7 mouse cellular contexts compared by ENCODE assay signal in genomic region chr1:154150167-154150851, GRCm38 (mm10). TPM values are rescaled to one million over a fixed set of nuclear protein-coding genes. Genes with fewer than 3 reads are reported as not detected.
A peak's percentile ranks its signal among the peaks of the same experiment; 100 is the strongest.
DNase-seq lines count a peak whose midpoint lies in the region; ATAC-seq lines count a peak whose summit lies in the region.

No protein-coding gene starts in this region.

- no peak overlapping the region for H3K4me3 ChIP-seq in forebrain, embryonic 13.5 days
- H3K4me3 ChIP-seq in heart, embryonic 16.5 days (ENCODE audit: low read length): no peak overlapping the region
- H3K4me3 ChIP-seq in liver, embryonic 11.5 days (ENCODE audit: low read depth, low read length): no peak overlapping the region
- H3K4me3 ChIP-seq in neural tube, embryonic 15.5 days (replicated peaks): no peak overlapping the region

- 33% methylated on average over 8 of the region's 8 CpGs for WGBS in forebrain, embryonic 13.5 days
- WGBS in heart, embryonic 16.5 days: 22% methylated on average over 8 of the region's 8 CpGs
- WGBS in liver, embryonic 11.5 days: 39% methylated on average over 8 of the region's 8 CpGs
- 18% methylated on average over 8 of the region's 8 CpGs for WGBS in neural tube, embryonic 15.5 days

- 0 out of 2 replicates have a peak overlapping the region, but pooled peaks have one; percentile 1 for H3K4me2 ChIP-seq in forebrain, embryonic 13.5 days
- H3K4me2 ChIP-seq in heart, embryonic 16.5 days (ENCODE audit: low read depth, low read length): 0 out of 2 replicates have a peak overlapping the region, but pooled peaks have one; percentile 13
- H3K4me2 ChIP-seq in liver, embryonic 11.5 days: peak overlapping the region; percentile 26; the same call in 1 of the 2 replicates
- H3K4me2 ChIP-seq in neural tube, embryonic 15.5 days: peak overlapping the region; percentile 15; the same call in 1 of the 2 replicates

- peak; percentile 76 for DNase-seq in cerebellum, adult 11-12 months
- DNase-seq in kidney, postnatal 25 days: peak; percentile 88 to 97
- DNase-seq in liver, embryonic 11.5 days (ENCODE audit: low spot score): peak; percentile 38
- DNase-seq in urinary bladder, postnatal 14 days (ENCODE audit: low spot score): peak; percentile 85

- no peaks in the 10 kb centered on the region for H3K36me3 ChIP-seq in forebrain, embryonic 13.5 days (ENCODE audit: poor library complexity, severe bottlenecking)
- H3K36me3 ChIP-seq in heart, embryonic 16.5 days (ENCODE audit: control insufficient read depth, insufficient read depth): no peaks in the 10 kb centered on the region
- H3K36me3 ChIP-seq in liver, embryonic 11.5 days (ENCODE audit: control insufficient read depth, insufficient read depth, low read length): no peaks in the 10 kb centered on the region
- no peaks in the 10 kb centered on the region for H3K36me3 ChIP-seq in neural tube, embryonic 15.5 days

- H3K9me3 ChIP-seq in forebrain, embryonic 13.5 days (replicated peaks): no peaks in the 10 kb centered on the region
- H3K9me3 ChIP-seq in heart, embryonic 16.5 days (replicated peaks; ENCODE audit: control insufficient read depth, low read length): no peaks in the 10 kb centered on the region
- no peaks in the 10 kb centered on the region for H3K9me3 ChIP-seq in liver, embryonic 11.5 days (ENCODE audit: control insufficient read depth, low read length)
- no peaks in the 10 kb centered on the region for H3K9me3 ChIP-seq in neural tube, embryonic 15.5 days (replicated peaks)

- H3K4me1 ChIP-seq in forebrain, embryonic 13.5 days: peaks cover 10% of the 10 kb centered on the region
- peaks cover 10% of the 10 kb centered on the region for H3K4me1 ChIP-seq in heart, embryonic 16.5 days (ENCODE audit: control insufficient read depth, insufficient read depth, low read length)
- H3K4me1 ChIP-seq in liver, embryonic 11.5 days (replicated peaks; ENCODE audit: control insufficient read depth, insufficient read depth, low read length): no peaks in the 10 kb centered on the region; the same call in 1 of the 2 replicates
- H3K4me1 ChIP-seq in neural tube, embryonic 15.5 days: peaks cover 15% of the 10 kb centered on the region

- H3K9ac ChIP-seq in forebrain, embryonic 13.5 days: peak overlapping the region; percentile 26; the same call in 1 of the 2 replicates
- no peak overlapping the region for H3K9ac ChIP-seq in heart, embryonic 16.5 days (ENCODE audit: low read length)
- no peak overlapping the region for H3K9ac ChIP-seq in liver, embryonic 11.5 days (ENCODE audit: low read depth, low read length)
- no peak overlapping the region for H3K9ac ChIP-seq in neural tube, embryonic 15.5 days (replicated peaks)

- no peaks in the 10 kb centered on the region for H3K27me3 ChIP-seq in forebrain, embryonic 13.5 days
- no peaks in the 10 kb centered on the region for H3K27me3 ChIP-seq in heart, embryonic 16.5 days (ENCODE audit: control insufficient read depth, insufficient read depth, low read length)
- no peaks in the 10 kb centered on the region for H3K27me3 ChIP-seq in liver, embryonic 11.5 days (replicated peaks; ENCODE audit: control insufficient read depth, insufficient read depth, low read length)
- no peaks in the 10 kb centered on the region for H3K27me3 ChIP-seq in neural tube, embryonic 15.5 days (replicated peaks)

- peak overlapping the region; percentile 48 for H3K27ac ChIP-seq in forebrain, embryonic 13.5 days
- H3K27ac ChIP-seq in heart, embryonic 16.5 days (ENCODE audit: low read length): 0 out of 2 replicates have a peak overlapping the region, but pooled peaks have one; percentile 14
- no peak overlapping the region for H3K27ac ChIP-seq in liver, embryonic 11.5 days (ENCODE audit: low read depth, low read length)
- H3K27ac ChIP-seq in neural tube, embryonic 15.5 days (replicated peaks): peak overlapping the region; percentile 79

- ATAC-seq in forebrain, embryonic 13.5 days: peak; percentile 91
- peak; percentile 83 for ATAC-seq in heart, embryonic 16.5 days (replicated peaks; ENCODE audit: extremely low read depth, insufficient read depth, low FRiP score)
- ATAC-seq in liver, embryonic 11.5 days (replicated peaks; ENCODE audit: low FRiP score): peak; percentile 62
- peak; percentile 91 for ATAC-seq in neural tube, embryonic 15.5 days (ENCODE audit: low FRiP score)

RNA-seq across cellular contexts. Expression of gene Zfp648, which starts 50.7 kb away (rescaled TPM):
- not detected in 2 replicates for polyA plus RNA-seq in forebrain, embryonic 13.5 days (2015; fragmentation: Nextera tagmentation; extraction: Ambion mirVana)
- 0.42 and 0.76 TPM in 2 replicates for polyA plus RNA-seq in heart, embryonic 16.5 days (2015; fragmentation: Nextera tagmentation; extraction: Ambion mirVana)
- polyA plus RNA-seq in liver, embryonic 11.5 days (2014; fragmentation: Nextera tagmentation; extraction: Ambion mirVana): 0.16 TPM in 1 of 2 replicates, not detected in the other
- polyA plus RNA-seq in neural tube, embryonic 15.5 days (2015; fragmentation: Nextera tagmentation; extraction: Ambion mirVana): 1.7 and 2.2 TPM in 2 replicates

Comparison
In these comparisons a context has a peak if more than half of its experiments do, and no peak if none do; other contexts are left out.
1. DNase-seq: peak in every context shown above with its lines; median percentile 92 in kidney, postnatal 25 days; 85 in urinary bladder, postnatal 14 days; 76 in cerebellum, adult 11-12 months; 38 in liver, embryonic 11.5 days.